Mouse (Mus musculus) bone marrow, adult 2 months (tissue): Measurements from ENCODE around the gene Rsf1.

Experiments
- CTCF ChIP-seq: fragments of 200-500 bp; IDR thresholded peaks from 2 replicates; pipeline ENCODE4 v1.5.1; 2011; ENCODE audit warnings: low read length, control low read depth; ENCODE audit not compliant: control insufficient read depth, insufficient read depth
- POLR2A ChIP-seq: fragments of 200-500 bp; IDR thresholded peaks from 2 replicates; pipeline ENCODE4 v1.6.1; 2011; ENCODE audit warnings: low read depth, mild to moderate bottlenecking, control low read depth, low read length, borderline replicate concordance; ENCODE audit not compliant: control insufficient read depth

DNA sequence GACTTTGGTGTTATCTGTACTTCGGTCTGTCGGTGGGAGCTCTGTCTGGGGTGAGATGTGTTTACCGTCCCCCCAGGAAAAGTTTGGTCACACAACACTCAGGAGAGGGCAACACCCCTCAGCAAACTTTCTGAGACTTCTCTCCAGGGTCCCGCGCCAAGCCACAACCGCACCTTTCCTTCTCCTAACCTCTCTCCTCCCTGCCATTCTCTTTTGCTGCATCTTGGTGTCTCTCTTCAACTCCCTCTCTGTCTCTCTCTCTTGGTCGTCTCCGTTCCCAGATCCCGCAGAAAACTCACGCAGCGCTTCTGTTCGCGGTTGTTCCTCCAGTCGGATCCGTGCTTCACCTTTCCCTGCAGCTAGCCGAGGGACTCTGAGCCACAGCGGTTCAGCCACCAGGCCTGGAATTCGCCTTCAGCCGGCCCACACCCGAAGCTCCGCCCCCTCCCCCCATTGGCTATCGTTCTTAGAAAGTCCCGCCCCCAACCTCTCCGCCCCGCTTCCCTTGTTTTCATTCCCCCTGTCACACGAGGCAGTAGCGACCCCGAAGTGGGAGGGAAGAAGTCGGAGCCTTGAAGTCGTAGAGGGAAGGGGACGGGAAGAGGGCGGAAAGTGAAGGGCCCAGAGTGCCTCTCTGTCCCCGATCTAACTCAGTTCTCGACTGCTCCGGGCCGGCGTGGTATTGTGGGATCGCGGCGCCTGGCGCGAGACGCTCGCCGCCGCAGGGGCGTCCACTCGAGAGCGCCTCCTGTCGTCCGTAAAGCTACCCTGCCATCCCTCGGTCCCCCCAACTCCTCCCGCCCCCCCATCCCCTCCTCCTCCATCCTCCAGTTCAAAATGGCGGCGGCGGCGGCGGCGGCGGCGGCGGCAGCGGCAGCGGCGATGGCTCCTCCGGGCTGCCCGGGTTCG, at the start of gene Rsf1, which contains the start of gene Aamdc:
- TF ChIP-seq POLR2A (peak; percentile 79), CTCF (peak; percentile 69)
